Mouse (Mus musculus): ENCODE measurements around the gene Tns1.

- no peak for TF ChIP-seq SRF (IDR thresholded peaks at IDR 0.05; ENCODE audit: control insufficient read depth, insufficient read length, low read depth)
- no peak for TF ChIP-seq CEBPB (IDR thresholded peaks at IDR 0.05; ENCODE audit: insufficient read depth, poor library complexity, severe bottlenecking)
- no peak for TF ChIP-seq POLR2A (IDR thresholded peaks at IDR 0.05; ENCODE audit: insufficient read length, low read depth)
- TF ChIP-seq MAX (IDR thresholded peaks at IDR 0.05; ENCODE audit: low read depth) = no peak
- TF ChIP-seq MYOG (IDR thresholded peaks at IDR 0.05; ENCODE audit: control insufficient read depth in 1 of 3, insufficient read depth in 1 of 3, insufficient read length in 2 of 3, low read depth in 2 of 3) = no peak
These were observed 109.5 kb downstream of the Tns1 start for GRCm38 (mm10) chr1:74014538-74015327.
